Mouse (Mus musculus) myocyte (in vitro differentiated cells): ENCODE results near the gene Nprl3. TPM values are rescaled to one million over a fixed set of nuclear protein-coding genes. Genes with fewer than 3 reads are reported as not detected.
A peak's percentile ranks its signal among the peaks of the same experiment; 100 is the strongest.

Experiments
- H3K27me3 ChIP-seq: one replicate; pipeline ENCODE4 v1.6.1; 2011; ENCODE audit not compliant: control insufficient read depth, insufficient read depth, insufficient read length
- H3K36me3 ChIP-seq: one replicate; pipeline ENCODE4 v1.6.1; 2011; ENCODE audit not compliant: control insufficient read depth, insufficient read depth
- H3K4me2 ChIP-seq: one replicate; pipeline ENCODE4 v1.6.1; 2011; ENCODE audit warnings: low read depth, control low read depth
- H3K4me3 ChIP-seq: one replicate; pipeline ENCODE4 v1.5.1; 2011; ENCODE audit warnings: mild to moderate bottlenecking, control low read depth, moderate library complexity
- H3K79me2 ChIP-seq: one replicate; pipeline ENCODE4 v1.6.1; 2011; ENCODE audit not compliant: control insufficient read depth, insufficient read depth
- H3ac ChIP-seq: one replicate; pipeline ENCODE4 v1.6.1; 2011; ENCODE audit not compliant: control insufficient read depth, insufficient read length
- CEBPB ChIP-seq: IDR thresholded peaks from 2 replicates; pipeline ENCODE4 v1.6.1; 2011; ENCODE audit warnings: mild to moderate bottlenecking, moderate library complexity; ENCODE audit not compliant: poor library complexity, insufficient read depth, severe bottlenecking
- E2F4 ChIP-seq: IDR thresholded peaks from one replicate; pipeline ENCODE4 v1.6.1; 2011; ENCODE audit warnings: mild to moderate bottlenecking, control low read depth, moderate library complexity; ENCODE audit not compliant: insufficient read depth
- MAX ChIP-seq: IDR thresholded peaks from one replicate; pipeline ENCODE4 v1.6.1; 2011; ENCODE audit warnings: low read depth, mild to moderate bottlenecking, control low read depth
- MYOD1 ChIP-seq, 3 experiments: IDR thresholded peaks; one replicate each; pipeline ENCODE4 v1.6.1; 2011; ENCODE audit warnings: control low read depth in 2 of 3, low read depth in 2 of 3, mild to moderate bottlenecking in 2 of 3, moderate library complexity in 1 of 3; ENCODE audit not compliant: insufficient read length in 2 of 3, control insufficient read depth in 1 of 3
- MYOG ChIP-seq, 3 experiments: IDR thresholded peaks; one replicate each; pipeline ENCODE4 v1.6.1; 2011; ENCODE audit warnings: control low read depth in 2 of 3, low read depth in 2 of 3, mild to moderate bottlenecking in 2 of 3; ENCODE audit not compliant: insufficient read length in 2 of 3, control insufficient read depth in 1 of 3, insufficient read depth in 1 of 3
- POLR2A ChIP-seq: IDR thresholded peaks from one replicate; pipeline ENCODE4 v1.6.1; 2011; ENCODE audit warnings: low read depth, mild to moderate bottlenecking, control low read depth, moderate library complexity; ENCODE audit not compliant: insufficient read length
- POLR2AphosphoS2 ChIP-seq: IDR thresholded peaks from one replicate; pipeline ENCODE4 v1.6.1; 2011; ENCODE audit warnings: low read depth, control low read depth; ENCODE audit not compliant: insufficient read length
- REST ChIP-seq: IDR thresholded peaks from one replicate; pipeline ENCODE4 v1.6.1; 2011; ENCODE audit warnings: mild to moderate bottlenecking, control low read depth, moderate library complexity; ENCODE audit not compliant: insufficient read depth, insufficient read length
- SRF ChIP-seq: IDR thresholded peaks from one replicate; pipeline ENCODE4 v1.6.1; 2011; ENCODE audit warnings: low read depth; ENCODE audit not compliant: control insufficient read depth, insufficient read length
- TCF12 ChIP-seq: IDR thresholded peaks from one replicate; pipeline ENCODE4 v1.6.1; 2011; ENCODE audit warnings: mild to moderate bottlenecking, control low read depth; ENCODE audit not compliant: poor library complexity, insufficient read depth, severe bottlenecking
- TCF3 ChIP-seq: IDR thresholded peaks from one replicate; pipeline ENCODE4 v1.6.1; 2011; ENCODE audit warnings: low read depth, control low read depth; ENCODE audit not compliant: insufficient read length
- USF1 ChIP-seq: IDR thresholded peaks from one replicate; pipeline ENCODE4 v1.6.1; 2011; ENCODE audit warnings: low read depth, mild to moderate bottlenecking, control low read depth, moderate library complexity
- polyA plus RNA-seq: library from polyadenylated mRNA; unstranded; fragments of >200 nt; fragmentation: generic; extraction: Trizol; gene quantifications from one replicate; pipeline ENCODE4 v1.2.1, GENCODE M21; 2012; ENCODE audit warnings: missing spikeins

Nprl3 gene
- polyA plus RNA-seq, 1 experiment: 57.4 TPM

DNA sequence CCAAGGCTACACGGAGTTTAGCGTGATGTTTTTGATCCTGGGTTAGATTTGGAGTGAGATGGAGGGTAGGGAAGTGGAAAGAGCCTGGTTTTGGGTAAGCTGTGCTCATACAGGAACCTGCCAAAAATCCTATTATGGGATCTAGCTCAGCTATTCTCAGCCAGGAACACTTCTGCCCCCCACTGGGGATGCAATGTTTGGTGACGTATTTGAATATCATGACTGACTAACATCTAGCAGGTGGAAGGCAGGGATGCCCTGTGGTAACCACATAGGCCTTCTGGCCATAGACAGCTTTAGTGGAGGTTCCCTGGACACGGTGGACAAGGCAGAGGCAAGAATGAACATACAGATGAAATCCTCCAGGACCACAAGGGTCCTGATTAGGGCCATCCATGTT, 37.3 kb downstream of the Nprl3 start:
- Histone ChIP-seq H3K4me3 (no peak overlapping the region), H3K79me2 (no peaks in the 10 kb centered on the region), H3ac (no peak overlapping the region), H3K4me2 (no peak overlapping the region), H3K27me3 (no peaks in the 10 kb centered on the region), H3K36me3 (peaks cover 25% of the 10 kb centered on the region)
- TF ChIP-seq CEBPB (no peak), E2F4 (no peak), POLR2AphosphoS2 (no peak), REST (no peak), MYOD1 (IDR thresholded peaks at IDR 0.05; ENCODE audit: control insufficient read depth in 1 of 3, insufficient read length in 2 of 3, low read depth in 2 of 3) (no peak), MAX (no peak), TCF3 (no peak), TCF12 (no peak), MYOG (IDR thresholded peaks at IDR 0.05; ENCODE audit: control insufficient read depth in 1 of 3, insufficient read depth in 1 of 3, insufficient read length in 2 of 3, low read depth in 2 of 3) (no peak), USF1 (no peak), SRF (no peak), POLR2A (no peak)

DNA sequence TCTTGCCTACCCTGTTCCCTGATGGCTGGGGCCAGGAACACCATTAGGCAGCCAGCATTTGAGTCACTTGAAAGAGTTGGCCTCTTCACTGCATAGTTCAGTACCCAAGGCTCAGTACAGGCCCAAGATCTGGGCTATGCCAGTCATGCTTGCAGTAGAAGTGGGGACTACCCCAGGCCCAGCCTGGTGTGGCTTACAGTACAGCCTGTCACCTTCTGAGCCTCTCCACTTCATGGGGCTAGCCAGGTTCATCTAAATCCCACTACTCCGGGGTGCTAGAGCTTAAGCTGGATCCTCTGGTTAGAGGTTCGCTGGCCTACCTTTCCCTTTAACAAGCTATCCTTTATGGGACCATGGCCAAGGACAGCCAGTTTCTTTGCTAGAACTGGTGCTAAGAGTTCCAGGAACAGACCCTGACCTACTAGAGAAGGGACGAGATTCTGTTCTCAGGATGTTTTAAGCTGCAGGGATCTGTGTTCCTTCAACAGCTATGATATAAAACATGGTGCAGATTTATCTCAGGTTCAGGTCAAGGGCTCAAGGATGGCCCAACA, 39.1 kb downstream of the Nprl3 start:
- Histone ChIP-seq H3K4me3 (no peak overlapping the region), H3K27me3 (no peaks in the 10 kb centered on the region), H3K4me2 (no peak overlapping the region), H3K79me2 (no peaks in the 10 kb centered on the region), H3ac (no peak overlapping the region), H3K36me3 (peaks cover 17% of the 10 kb centered on the region)
- TF ChIP-seq POLR2AphosphoS2 (peak; percentile 52), MAX (no peak)

DNA sequence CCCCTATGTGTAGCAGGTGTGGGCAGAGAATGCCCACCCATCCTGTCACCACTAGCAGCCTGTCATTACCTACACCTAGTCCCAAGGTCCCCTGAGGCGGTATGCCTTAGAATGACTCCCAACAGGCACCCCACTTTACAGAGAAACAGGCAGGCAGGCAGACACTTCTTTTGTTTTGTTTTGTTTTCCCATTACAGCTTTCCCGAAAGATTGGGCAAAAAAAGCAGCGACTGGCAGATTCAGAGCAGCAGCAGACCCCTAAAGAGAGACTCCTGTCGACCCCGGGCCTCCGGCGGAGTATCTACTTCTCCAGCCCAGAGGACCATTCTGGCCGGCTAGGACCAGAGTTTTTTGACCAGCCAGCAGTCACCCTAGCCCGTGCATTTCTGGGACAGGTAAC, 40.0 kb downstream of the Nprl3 start:
- no peak overlapping the region for H3ac ChIP-seq
- H3K4me2 ChIP-seq: no peak overlapping the region
- H3K36me3 ChIP-seq: peaks cover 11% of the 10 kb centered on the region
- no peaks in the 10 kb centered on the region for H3K79me2 ChIP-seq
- no peak for TF ChIP-seq POLR2A
- no peak for TF ChIP-seq USF1
- TF ChIP-seq SRF: no peak
- TF ChIP-seq MYOG (IDR thresholded peaks at IDR 0.05; ENCODE audit: control insufficient read depth in 1 of 3, insufficient read depth in 1 of 3, insufficient read length in 2 of 3, low read depth in 2 of 3): no peak
- no peak for TF ChIP-seq MYOD1 (IDR thresholded peaks at IDR 0.05; ENCODE audit: control insufficient read depth in 1 of 3, insufficient read length in 2 of 3, low read depth in 2 of 3)
- no peak for TF ChIP-seq MAX
- TF ChIP-seq CEBPB: no peak
- no peak for TF ChIP-seq E2F4
- peak overlapping the region; percentile 35 for H3K4me3 ChIP-seq
- H3K27me3 ChIP-seq: no peaks in the 10 kb centered on the region

DNA sequence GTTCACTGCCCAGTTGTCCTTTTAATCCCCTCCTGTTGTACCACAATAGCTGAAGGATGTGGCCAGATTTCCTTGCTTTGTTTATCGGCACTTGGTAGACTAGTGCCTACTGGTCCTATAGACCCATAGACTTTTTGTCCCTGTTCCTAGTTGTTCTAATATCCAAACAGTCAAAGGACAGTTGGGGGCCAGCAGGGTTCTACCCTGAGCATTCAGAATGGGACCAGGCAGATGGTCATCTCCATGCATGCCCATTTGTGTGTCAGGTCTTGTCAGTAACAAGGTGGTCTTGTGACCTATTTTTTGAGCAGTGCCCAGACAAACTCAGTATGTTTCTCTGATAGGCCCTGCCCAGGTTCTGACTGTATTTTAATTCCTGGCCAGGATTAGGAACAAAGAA, 40.5 kb downstream of the Nprl3 start:
- no peaks in the 10 kb centered on the region for H3K27me3 ChIP-seq
- H3K4me2 ChIP-seq: peak overlapping the region; percentile 77
- TF ChIP-seq USF1 (no peak), CEBPB (no peak), MAX (no peak), TCF12 (no peak), MYOG (IDR thresholded peaks at IDR 0.05; ENCODE audit: control insufficient read depth in 1 of 3, insufficient read depth in 1 of 3, insufficient read length in 2 of 3, low read depth in 2 of 3) (no peak), POLR2AphosphoS2 (no peak), REST (no peak), SRF (no peak), MYOD1 (IDR thresholded peaks at IDR 0.05; ENCODE audit: control insufficient read depth in 1 of 3, insufficient read length in 2 of 3, low read depth in 2 of 3) (no peak), E2F4 (no peak), TCF3 (no peak), POLR2A (no peak)
- H3ac ChIP-seq: peak overlapping the region; percentile 44
- H3K4me3 ChIP-seq: peak overlapping the region; percentile 35
- H3K79me2 ChIP-seq: no peaks in the 10 kb centered on the region
- peaks cover 5% of the 10 kb centered on the region for H3K36me3 ChIP-seq

DNA sequence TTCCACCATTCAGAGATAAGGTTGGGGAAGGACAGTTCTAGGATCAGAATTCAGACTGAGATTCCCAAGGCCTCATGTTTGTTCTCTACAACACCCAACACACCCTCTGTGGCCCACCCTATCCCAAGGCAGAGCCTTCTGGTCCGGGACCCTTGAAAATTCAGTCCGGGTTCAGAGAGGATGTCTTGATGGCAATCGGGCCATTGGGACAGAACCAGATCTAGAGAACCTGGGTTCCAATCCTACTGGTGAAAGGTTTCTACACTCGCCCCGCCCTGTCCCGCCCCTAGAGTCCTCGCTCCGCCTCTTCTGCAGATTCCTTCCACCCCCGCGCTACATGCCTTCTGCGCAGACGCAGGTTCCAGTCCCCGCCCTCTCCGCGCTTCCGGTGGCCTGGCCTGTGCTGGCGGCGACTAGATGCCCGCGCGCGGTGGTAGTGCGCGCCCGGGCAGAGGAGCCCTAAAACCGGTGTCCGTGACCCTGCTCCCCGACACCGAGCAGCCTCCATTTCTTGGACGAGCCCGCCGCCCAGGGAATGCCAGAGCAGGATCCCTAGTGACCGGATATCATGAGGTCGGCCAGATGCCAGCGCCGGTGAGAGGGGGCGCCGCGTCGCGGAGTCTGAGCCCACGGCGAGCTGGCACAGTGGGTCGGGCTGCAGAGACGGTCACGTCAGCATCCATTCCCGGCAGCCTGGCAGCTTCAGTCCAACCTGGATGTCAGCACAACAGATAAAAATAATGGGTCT, 41.2 kb downstream of the Nprl3 start, which contains the start of gene Mpg:
Gene Mpg (plus strand): TSS at position 382 of the 748 bp plus-strand sequence.
- peak within 1 kb of the TSS; percentile 44 for H3ac ChIP-seq
- peaks cover 3% of the 10 kb centered on the region for H3K79me2 ChIP-seq
- no peaks in the 10 kb centered on the region for H3K27me3 ChIP-seq
- H3K4me3 ChIP-seq: peak within 1 kb of the TSS; percentile 35
- H3K36me3 ChIP-seq: peaks cover 4% of the 10 kb centered on the region
- TF ChIP-seq E2F4 (peak; percentile 15), POLR2AphosphoS2 (peak; percentile 97), MAX (no peak), POLR2A (peak; percentile 98), SRF (peak; percentile 26)
- H3K4me2 ChIP-seq: peak within 1 kb of the TSS; percentile 77
